Mouse (Mus musculus) stomach, embryonic 16.5 days (tissue): ENCODE data around the gene Rad18. TPM values are rescaled to one million over a fixed set of nuclear protein-coding genes. Genes with fewer than 3 reads are reported as not detected.

Experiments
- ATAC-seq: fragments of 200-750 bp; cut with Nextera tagmentation; 2 replicates; pipeline ENCODE4 v1.8.0; 2017; ENCODE audit warnings: moderate number of reproducible peaks, moderate TSS enrichment; ENCODE audit not compliant: insufficient read depth, low FRiP score
- H3K27ac ChIP-seq: fragments of 300-500 bp; sonication (generic); 2 replicates; pipeline ENCODE4 v1.5.1; 2014; ENCODE audit warnings: low read length
- H3K27me3 ChIP-seq: fragments of 300-500 bp; sonication (generic); 2 replicates; pipeline ENCODE4 v1.6.1; 2014; ENCODE audit warnings: low read length, control low read depth, mixed read lengths; ENCODE audit not compliant: control insufficient read depth, insufficient read depth
- H3K36me3 ChIP-seq: fragments of 300-500 bp; sonication (generic); 2 replicates; pipeline ENCODE4 v1.6.1; 2014; ENCODE audit warnings: low read length; ENCODE audit not compliant: control insufficient read depth, insufficient read depth
- H3K4me1 ChIP-seq: fragments of 300-500 bp; sonication (generic); 2 replicates; pipeline ENCODE4 v1.6.1; 2014; ENCODE audit warnings: low read length, control low read depth, mixed read lengths; ENCODE audit not compliant: control insufficient read depth, insufficient read depth
- H3K4me2 ChIP-seq: fragments of 300-500 bp; sonication (generic); 2 replicates; pipeline ENCODE4 v1.6.1; 2014; ENCODE audit warnings: low read depth, low read length, mixed read lengths
- H3K4me3 ChIP-seq: fragments of 300-500 bp; sonication (generic); replicated peaks from 2 replicates; pipeline ENCODE4 v1.5.1; 2014; ENCODE audit warnings: mild to moderate bottlenecking, low read length
- H3K9ac ChIP-seq: fragments of 300-500 bp; sonication (generic); 2 replicates; pipeline ENCODE4 v1.6.1; 2014; ENCODE audit warnings: low read length
- H3K9me3 ChIP-seq: fragments of 300-500 bp; sonication (generic); replicated peaks from 2 replicates; pipeline ENCODE4 v1.6.1; 2016; ENCODE audit warnings: low read length, control low read depth; ENCODE audit not compliant: control insufficient read depth
- WGBS: fragments of 180-500 bp; shearing (Covaris S2); extraction: QIAGEN DNeasy Blood & Tissue Kit; methylation state at CpG from one replicate; pipeline ENCODE4 v1.1.7; 2014; 5-methylcytosine and 5-hydroxymethylcytosine counted together
- polyA plus RNA-seq: library from polyadenylated mRNA; unstranded; fragments of >200 nt; fragmentation: Nextera tagmentation; extraction: Ambion mirVana; gene quantifications from 2 replicates; pipeline ENCODE4 v1.2.1, GENCODE M21; 2015

Rad18 gene
- polyA plus RNA-seq, 1 experiment from 2014 or later = 30.2 TPM

DNA sequence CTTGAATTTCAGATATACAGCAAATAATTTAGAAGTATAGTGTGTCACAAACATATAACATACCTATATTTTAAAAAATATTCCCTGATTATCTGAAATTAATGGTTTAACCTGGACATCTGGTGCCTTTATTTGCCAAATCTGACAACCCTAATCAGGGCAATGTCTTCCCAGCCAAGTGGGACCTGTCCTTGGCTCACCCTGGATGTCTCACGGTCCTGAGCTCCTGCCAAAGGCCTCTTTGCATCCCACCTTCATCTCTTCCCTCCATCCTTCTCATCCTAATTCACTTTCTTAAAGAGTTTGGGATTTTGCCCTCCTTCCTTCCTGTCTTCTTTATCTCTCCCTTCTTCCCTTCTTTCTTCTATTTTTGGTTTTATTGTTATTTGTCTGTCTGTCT, 2.6 kb upstream of the Rad18 start:
- Histone ChIP-seq H3K9ac (no peak overlapping the region), H3K36me3 (no peaks in the 10 kb centered on the region), H3K27ac (no peak overlapping the region), H3K4me3 (no peak overlapping the region), H3K27me3 (no peaks in the 10 kb centered on the region), H3K4me2 (no peak overlapping the region), H3K9me3 (no peaks in the 10 kb centered on the region), H3K4me1 (peaks cover 11% of the 10 kb centered on the region; the same call in 1 of the 2 replicates)
- no peak for ATAC-seq
- WGBS = 55% methylated on average over 1 of the region's 1 CpGs

DNA sequence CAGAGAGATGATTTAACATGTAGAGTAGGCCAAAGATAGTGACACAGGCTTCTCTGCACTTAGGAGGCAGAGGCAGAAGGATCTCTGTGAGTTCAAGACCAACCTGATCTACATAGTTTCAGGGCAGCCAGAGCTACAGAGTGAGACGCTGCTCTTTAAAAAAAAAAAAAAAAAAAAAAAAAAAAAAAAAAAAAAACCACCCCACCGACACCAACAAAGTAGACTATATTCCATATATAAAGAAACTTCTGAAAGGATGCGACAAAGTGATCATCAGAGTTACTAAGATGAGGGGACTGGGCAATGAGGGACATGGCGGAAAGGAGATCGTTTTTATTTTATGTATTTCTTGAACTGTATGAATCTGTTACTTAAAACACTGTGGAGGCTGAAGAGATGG, 2.0 kb downstream of the Rad18 start:
- Histone ChIP-seq H3K9ac (no peak overlapping the region), H3K27ac (no peak overlapping the region), H3K9me3 (no peaks in the 10 kb centered on the region), H3K4me2 (no peak overlapping the region), H3K4me1 (peaks cover 11% of the 10 kb centered on the region; the same call in 1 of the 2 replicates), H3K4me3 (no peak overlapping the region), H3K27me3 (no peaks in the 10 kb centered on the region), H3K36me3 (0 out of 2 replicates have a peak, but pooled peaks cover 4% of the 10 kb centered on the region)
- ATAC-seq = no peak
- 84% methylated on average over 5 of the region's 5 CpGs for WGBS

DNA sequence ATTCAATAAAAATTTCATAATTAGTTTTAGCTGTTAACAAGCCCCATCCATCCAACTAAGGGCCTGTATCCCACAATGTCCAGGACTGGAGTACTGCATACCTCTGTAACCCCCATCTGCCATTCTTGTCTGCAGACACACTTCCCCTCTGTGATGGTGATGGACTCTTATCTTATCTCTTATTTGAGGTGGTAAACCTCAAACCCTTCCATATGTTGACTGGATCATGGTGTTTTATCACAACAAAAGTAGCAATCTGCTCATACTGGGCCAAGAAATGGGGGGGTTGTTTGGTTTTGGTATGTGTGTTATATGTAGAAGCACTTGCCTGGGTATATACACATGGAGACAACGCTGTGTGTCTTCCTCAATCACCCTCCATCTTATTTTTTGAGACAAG, 5.0 kb downstream of the Rad18 start:
- H3K4me1 ChIP-seq = peaks cover 9% of the 10 kb centered on the region; the same call in 1 of the 2 replicates
- 100% methylated on average over 1 of the region's 1 CpGs for WGBS
- H3K4me3 ChIP-seq = no peak overlapping the region
- no peaks in the 10 kb centered on the region for H3K27me3 ChIP-seq
- no peak for ATAC-seq
- no peaks in the 10 kb centered on the region for H3K9me3 ChIP-seq
- H3K4me2 ChIP-seq = no peak overlapping the region
- no peak overlapping the region for H3K9ac ChIP-seq
- H3K27ac ChIP-seq = no peak overlapping the region
- 0 out of 2 replicates have a peak, but pooled peaks cover 4% of the 10 kb centered on the region for H3K36me3 ChIP-seq

DNA sequence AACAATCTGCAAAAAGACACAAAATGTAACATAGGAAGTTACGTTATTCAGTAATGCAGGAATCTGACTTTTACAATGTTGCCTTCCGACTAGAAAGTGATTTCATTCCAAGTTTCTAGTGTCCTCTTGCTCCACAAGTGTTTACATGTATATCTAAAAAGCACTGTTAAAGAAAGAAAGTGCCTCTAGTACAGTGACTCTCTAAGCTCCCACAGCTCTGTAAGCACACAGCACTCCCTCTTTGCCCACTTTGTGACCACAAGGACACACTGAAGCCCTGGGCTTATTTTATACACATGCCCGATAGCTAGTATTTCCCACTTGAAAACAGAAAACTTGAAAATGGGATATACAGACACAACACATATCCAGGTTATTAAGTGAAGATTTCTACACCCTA, 8.5 kb downstream of the Rad18 start:
- no peak overlapping the region for H3K4me3 ChIP-seq
- H3K4me1 ChIP-seq = no peaks in the 10 kb centered on the region
- H3K36me3 ChIP-seq = peaks cover 4% of the 10 kb centered on the region; the same call in 1 of the 2 replicates
- H3K27ac ChIP-seq = no peak overlapping the region
- ATAC-seq = no peak
- H3K27me3 ChIP-seq = no peaks in the 10 kb centered on the region
- H3K4me2 ChIP-seq = no peak overlapping the region
- no peak overlapping the region for H3K9ac ChIP-seq
- 88% methylated on average over 3 of the region's 3 CpGs for WGBS
- H3K9me3 ChIP-seq = no peaks in the 10 kb centered on the region

DNA sequence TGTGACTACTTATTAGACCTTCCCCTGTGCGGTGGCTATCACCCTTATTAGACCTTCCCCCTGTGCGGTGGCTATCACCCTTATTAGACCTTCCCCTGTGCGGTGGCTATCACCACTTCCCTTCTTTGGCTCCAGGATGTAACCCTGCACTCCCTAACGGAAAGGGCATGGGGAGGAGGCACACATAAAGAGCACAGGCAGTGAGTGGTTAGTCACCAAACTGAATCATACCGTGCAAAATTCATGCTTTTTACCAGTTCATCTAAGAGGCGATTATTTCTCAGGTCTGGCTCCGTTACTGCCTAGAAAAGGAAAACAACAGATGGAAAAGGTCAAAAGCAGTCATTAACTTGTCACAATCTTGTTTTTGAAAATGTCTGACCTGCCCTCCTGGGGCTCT, 10.0 kb downstream of the Rad18 start:
- ATAC-seq = no peak
- no peaks in the 10 kb centered on the region for H3K27me3 ChIP-seq
- H3K9ac ChIP-seq = no peak overlapping the region
- no peak overlapping the region for H3K4me2 ChIP-seq
- H3K36me3 ChIP-seq = peaks cover 4% of the 10 kb centered on the region; the same call in 1 of the 2 replicates
- H3K4me3 ChIP-seq = no peak overlapping the region
- WGBS = 65% methylated on average over 7 of the region's 7 CpGs
- H3K4me1 ChIP-seq = no peaks in the 10 kb centered on the region
- no peak overlapping the region for H3K27ac ChIP-seq
- no peaks in the 10 kb centered on the region for H3K9me3 ChIP-seq

DNA sequence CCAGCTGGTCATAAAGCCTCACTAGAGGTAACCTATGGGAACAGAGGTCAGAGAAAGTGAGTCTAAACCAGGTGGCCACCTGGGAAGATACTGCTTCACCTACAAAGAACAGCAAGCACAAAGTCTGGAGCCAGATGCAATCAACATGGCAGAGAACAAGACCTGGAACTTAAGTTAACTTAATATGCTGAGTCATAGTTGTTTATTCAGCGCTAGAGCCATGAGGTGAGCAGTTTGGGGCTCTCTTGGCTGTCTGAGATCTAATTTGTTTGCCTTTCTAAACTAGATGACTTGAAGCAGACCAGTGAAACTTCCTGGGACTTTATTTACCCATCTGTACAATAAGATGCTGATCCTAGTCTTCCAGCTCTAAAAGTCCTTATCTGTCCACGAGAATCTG, 12.4 kb downstream of the Rad18 start:
- Histone ChIP-seq H3K9ac (no peak overlapping the region), H3K27me3 (no peaks in the 10 kb centered on the region), H3K4me1 (no peaks in the 10 kb centered on the region), H3K9me3 (no peaks in the 10 kb centered on the region), H3K4me3 (no peak overlapping the region), H3K4me2 (no peak overlapping the region), H3K36me3 (peaks cover 5% of the 10 kb centered on the region), H3K27ac (no peak overlapping the region)
- no peak for ATAC-seq
- WGBS = 81% methylated on average over 2 of the region's 2 CpGs

DNA sequence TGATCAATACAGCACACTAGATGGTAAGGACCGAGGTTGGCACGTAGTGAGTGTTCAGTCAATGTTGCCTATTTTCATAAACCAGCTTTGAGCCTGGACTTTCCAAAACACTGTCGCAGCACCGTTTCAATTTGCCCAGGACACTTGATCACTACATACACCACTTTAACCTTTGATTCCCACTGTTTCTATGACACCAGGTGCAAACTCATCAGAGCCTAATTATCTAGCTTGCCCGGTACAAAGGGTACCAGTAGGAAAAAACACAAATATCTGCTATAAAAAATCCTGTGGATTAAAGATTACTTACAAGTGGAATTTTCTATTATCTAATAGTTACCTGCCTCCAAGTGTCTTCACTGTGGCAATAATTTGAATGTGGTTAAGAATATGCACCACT, 64.4 kb downstream of the Rad18 start:
- Histone ChIP-seq H3K4me2 (no peak overlapping the region), H3K27ac (no peak overlapping the region), H3K4me3 (no peak overlapping the region), H3K27me3 (no peaks in the 10 kb centered on the region), H3K9me3 (no peaks in the 10 kb centered on the region), H3K4me1 (no peaks in the 10 kb centered on the region), H3K9ac (no peak overlapping the region), H3K36me3 (0 out of 2 replicates have a peak, but pooled peaks cover under 1% of the 10 kb centered on the region)
- whole genome bisulfite sequencing = 94% methylated on average over 5 of the region's 5 CpGs
- ATAC-seq = no peak

DNA sequence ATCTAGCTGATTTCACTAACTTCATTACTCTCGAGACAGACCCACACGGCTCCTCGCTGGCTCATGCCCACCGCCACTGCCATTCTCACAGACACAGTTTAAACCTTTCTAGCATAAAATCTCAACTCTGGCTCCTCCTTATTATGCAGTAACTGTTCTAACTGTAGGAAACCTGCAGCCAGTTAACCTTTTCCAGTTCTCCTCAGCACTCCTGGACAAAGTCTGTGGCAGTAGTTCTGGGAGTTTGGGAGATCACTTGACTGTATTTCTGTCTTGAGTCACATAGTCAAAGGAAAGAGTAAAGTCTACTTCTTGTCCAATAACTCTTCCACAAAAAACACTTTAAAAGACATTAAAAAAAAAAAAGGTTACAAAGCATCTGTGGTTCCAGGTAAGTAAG, 66.2 kb downstream of the Rad18 start:
- Histone ChIP-seq H3K4me3 (no peak overlapping the region), H3K9me3 (no peaks in the 10 kb centered on the region), H3K4me2 (no peak overlapping the region), H3K27me3 (no peaks in the 10 kb centered on the region), H3K27ac (no peak overlapping the region), H3K36me3 (0 out of 2 replicates have a peak, but pooled peaks cover 2% of the 10 kb centered on the region), H3K4me1 (no peaks in the 10 kb centered on the region), H3K9ac (no peak overlapping the region)
- no peak for ATAC-seq
- WGBS = 93% methylated on average over 4 of the region's 4 CpGs

DNA sequence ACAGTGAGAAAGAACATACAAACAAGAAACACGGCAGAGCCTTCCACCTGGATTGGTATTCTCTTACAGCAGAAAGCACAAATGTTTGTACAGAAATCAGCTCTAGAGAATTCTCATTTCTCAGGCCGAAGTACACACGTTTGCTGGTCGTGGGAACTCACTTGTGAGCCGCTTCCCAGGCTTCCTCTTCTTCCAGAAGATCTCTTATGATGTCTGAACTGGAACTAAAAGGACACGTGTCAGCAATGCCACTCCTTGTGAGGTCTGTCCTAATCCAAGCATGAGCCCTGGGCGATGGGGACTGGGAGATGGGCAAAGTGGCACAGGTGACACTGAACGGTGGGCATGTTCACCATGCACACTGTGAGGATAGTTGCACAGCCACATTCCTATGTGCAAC, 68.2 kb downstream of the Rad18 start:
- 81% methylated on average over 8 of the region's 8 CpGs for WGBS
- no peak for ATAC-seq
- no peak overlapping the region for H3K27ac ChIP-seq
- H3K4me2 ChIP-seq = no peak overlapping the region
- H3K4me3 ChIP-seq = no peak overlapping the region
- no peak overlapping the region for H3K9ac ChIP-seq
- H3K4me1 ChIP-seq = no peaks in the 10 kb centered on the region
- no peaks in the 10 kb centered on the region for H3K27me3 ChIP-seq
- H3K36me3 ChIP-seq = 0 out of 2 replicates have a peak, but pooled peaks cover 2% of the 10 kb centered on the region
- H3K9me3 ChIP-seq = no peaks in the 10 kb centered on the region

DNA sequence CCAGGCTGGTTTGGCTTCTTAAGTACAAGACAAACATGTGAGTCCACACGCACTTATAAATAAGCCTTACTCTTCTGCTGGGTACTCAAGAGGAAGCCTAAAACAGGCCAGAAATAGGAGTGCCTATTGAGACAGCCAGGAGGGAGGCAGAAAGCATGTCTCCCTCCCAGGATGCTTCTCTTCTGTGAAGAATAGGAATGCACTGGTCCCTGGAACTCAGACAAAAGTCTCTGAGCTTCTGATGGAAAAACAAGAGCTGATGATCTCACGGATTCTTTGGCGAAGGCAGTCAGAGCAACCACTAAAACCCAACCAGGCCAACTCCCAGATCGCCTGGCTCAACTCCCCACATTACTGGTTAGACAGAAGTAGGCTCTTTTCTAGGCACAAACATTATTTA, 74.2 kb downstream of the Rad18 start:
- Histone ChIP-seq H3K4me3 (no peak overlapping the region), H3K4me2 (no peak overlapping the region), H3K4me1 (no peaks in the 10 kb centered on the region), H3K36me3 (0 out of 2 replicates have a peak, but pooled peaks cover 2% of the 10 kb centered on the region), H3K9ac (no peak overlapping the region), H3K27me3 (no peaks in the 10 kb centered on the region), H3K9me3 (no peaks in the 10 kb centered on the region), H3K27ac (no peak overlapping the region)
- 83% methylated on average over 4 of the region's 4 CpGs for WGBS
- ATAC-seq = no peak
